Mouse (Mus musculus) liver, embryonic 14.5 days (tissue): ENCODE measurements around the gene Gse1.

Experiments used
- CTCF ChIP-seq: IDR thresholded peaks from 2 replicates; pipeline ENCODE4 v1.5.1; 2016; ENCODE audit warnings: antibody characterized with exemption, low read depth, control low read depth
- EP300 ChIP-seq: IDR thresholded peaks from 2 replicates; pipeline ENCODE4 v1.6.1; 2016; ENCODE audit warnings: antibody characterized with exemption, low read depth

DNA sequence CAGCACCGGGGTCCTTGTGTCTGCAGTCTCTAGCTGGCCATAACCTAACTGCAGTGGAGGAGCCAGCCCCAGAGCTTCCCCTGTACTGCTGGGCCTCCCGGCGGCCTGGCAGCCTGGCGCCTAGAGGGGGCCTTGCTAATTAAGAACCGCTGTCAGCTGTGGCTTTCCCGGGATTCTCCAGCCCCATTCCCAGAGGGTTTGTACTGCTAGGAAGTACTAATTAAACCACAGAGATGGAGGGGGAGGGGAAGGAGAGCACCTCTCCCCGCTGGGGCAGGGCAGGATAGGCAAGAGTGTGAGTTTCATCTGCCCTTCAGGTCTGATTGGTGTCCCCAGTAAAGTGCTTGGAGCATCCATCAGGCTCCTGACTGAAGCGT is 335.1 kb downstream of the Gse1 start:
- TF ChIP-seq CTCF (no peak), EP300 (no peak)
